Mouse (Mus musculus) telencephalon, adult 2 months (tissue): ENCODE data around the gene Lcor.

Source experiments
- DNase-seq: peaks from one replicate; pipeline ENCODE4 v3.0.0-alpha.2; 2011; ENCODE audit warnings: low read depth, low spot score

The Lcor gene

DNA sequence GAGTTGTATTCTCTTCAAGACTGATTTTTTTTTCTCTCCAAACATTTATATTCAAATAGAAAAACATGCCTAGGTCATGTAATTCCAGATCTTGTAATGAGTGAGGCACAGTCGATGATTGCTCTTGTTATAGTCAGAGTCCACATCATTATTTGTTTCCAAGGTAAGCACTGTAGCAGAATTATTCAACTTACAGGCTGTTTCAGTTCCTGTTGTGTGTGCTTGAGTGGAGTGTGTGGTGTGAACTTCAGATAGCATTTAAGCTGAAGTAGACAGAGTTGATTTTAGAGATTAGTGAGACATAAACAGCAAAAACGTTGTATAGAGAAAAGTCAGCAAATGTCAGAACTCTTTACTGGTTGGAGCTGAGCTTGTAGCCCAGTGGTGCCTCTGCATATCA is 86.4 kb downstream of the Lcor start:
- DNase-seq, result no peak

- DNase-seq, result no peak
Measured at GRCm38 (mm10) chr19:41573700-41574099, 91.3 kb downstream of the Lcor start.

GRCm38 (mm10) chr19:41577576-41577975 is 95.1 kb downstream of the Lcor start:
- DNase-seq, result no peak

- DNase-seq, result no peak
Measured at GRCm38 (mm10) chr19:41579311-41579920, 97.0 kb downstream of the Lcor start.

DNA sequence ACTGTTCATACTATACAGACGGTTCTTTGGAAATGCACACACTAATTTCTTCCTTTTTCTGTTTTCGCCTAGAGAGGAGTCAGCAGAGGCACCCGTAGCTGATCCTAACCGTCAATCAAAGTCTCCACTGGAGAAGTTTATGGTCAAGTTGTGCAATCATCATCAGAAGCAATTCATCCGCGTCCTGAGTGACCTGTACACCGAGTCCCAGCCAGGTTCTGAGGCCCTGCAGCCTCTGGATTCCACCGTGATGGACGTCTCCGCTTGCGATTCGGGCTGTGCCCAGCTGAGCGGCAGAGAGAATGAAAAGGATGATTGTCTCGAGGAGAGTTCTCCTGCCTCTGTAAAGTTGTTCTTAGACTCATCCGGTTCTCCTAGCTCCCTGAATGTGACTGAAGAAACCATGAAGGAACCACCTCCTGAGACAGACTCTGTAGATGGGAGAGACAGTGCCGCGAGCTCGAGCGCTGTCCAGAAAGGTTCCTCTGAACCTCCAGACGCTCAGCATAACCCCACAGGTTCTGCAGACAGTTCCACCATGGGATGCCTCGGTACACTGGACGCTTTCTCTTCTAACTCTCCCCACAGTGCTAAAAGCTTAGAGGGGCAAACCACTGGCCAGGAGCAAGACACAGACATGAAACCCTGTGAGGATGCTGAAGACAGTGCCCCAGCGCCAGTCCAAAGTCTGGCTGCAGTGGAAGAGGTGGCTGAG is 99.4 kb downstream of the Lcor start, which contains the start of gene Gm340:
TSS of gene Gm340 (plus strand) at position 665 of the 715 bp plus-strand sequence.
- DNase-seq, result no peak

DNA sequence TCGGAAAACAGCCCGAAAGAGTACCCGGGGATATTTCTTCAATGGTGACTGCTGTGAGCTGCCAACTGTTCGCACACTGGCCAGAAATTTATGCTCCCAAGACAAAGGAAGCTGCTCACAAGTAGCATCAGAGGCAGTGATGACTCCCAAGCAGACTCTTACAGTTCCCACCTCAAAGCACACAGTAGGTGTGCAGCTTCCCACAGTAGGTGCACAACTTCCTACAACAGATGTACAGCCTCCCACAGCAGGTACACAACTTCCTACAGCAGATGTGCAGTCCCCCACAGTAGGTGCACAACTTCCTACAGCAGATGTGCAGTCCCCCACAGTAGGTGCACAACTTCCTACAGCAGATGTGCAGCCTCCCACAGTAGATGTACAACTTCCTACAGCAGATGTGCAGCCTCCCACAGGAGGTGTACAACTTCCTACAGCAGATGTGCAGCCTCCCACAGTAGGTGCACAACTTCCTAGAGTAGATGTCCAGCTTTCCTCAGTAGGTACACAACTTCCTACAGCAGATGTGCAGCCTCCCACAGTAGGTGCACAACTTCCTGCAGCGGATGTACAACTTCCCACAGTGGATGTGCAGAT is 100.6 kb downstream of the Lcor start:
- DNase-seq, result no peak

GRCm38 (mm10) chr19:41586752-41587151 is 104.3 kb downstream of the Lcor start:
- no peak for DNase-seq

DNA sequence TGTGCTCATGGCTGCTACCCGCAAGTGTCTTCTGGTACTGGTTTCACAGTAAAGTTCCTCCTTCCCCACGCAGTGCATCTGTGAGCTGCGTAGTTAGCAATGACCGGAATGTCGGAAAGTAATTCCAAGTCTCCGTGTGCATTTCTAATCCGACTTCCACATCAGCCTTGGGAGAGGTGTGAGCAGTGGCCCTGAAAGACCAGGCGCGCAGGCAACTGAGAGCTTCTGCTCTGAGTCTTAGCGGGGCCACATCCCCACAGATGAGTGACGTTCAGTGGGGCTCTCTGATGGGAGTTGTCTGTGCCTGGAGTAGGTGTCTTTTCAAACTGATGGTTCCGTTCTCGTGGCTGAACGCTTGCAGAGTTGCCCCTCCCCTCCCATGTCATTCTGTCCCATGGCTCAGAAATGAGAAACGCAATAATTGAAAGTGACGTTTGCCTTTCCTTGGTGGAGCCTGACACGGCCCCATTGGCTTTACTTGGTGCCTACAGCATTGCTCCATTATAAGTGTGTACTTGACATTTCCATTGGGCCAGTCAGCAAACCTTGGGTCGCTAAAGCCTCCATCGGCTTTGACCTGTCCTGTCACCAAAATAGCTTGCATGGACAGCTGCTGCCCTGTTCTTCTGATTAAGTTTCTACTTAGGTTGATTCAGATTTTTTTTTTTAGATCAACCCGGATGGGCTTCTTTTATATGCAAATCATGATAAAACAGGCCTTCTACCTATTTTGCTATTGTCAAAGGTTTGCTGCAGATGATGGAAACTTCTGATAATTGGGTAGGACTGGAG is 105.2 kb downstream of the Lcor start:
- DNase-seq, result no peak

GRCm38 (mm10) chr19:41589026-41589425 is 106.6 kb downstream of the Lcor start:
- no peak for DNase-seq

DNA sequence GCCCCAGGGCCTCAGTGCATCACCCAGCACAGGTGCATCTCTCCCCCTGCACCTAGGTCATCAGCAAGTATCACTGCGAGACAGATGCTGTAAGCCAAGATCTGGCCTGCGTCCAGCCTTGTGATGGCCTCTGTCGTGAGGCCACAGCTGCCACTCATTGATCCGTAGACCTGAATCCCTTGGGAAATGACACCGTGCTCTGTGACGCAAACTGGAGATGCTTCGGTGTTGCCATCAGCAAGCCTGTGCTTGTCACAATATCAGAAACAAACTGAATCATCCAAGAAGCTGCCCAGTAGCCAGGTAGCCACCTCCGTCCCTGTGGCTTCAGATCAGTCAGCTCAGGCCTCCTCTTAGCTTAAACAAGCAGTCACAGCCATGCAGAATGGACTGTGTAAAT is 107.2 kb downstream of the Lcor start:
- no peak for DNase-seq

GRCm38 (mm10) chr19:41591808-41592207 is 109.4 kb downstream of the Lcor start:
- no peak for DNase-seq

DNA sequence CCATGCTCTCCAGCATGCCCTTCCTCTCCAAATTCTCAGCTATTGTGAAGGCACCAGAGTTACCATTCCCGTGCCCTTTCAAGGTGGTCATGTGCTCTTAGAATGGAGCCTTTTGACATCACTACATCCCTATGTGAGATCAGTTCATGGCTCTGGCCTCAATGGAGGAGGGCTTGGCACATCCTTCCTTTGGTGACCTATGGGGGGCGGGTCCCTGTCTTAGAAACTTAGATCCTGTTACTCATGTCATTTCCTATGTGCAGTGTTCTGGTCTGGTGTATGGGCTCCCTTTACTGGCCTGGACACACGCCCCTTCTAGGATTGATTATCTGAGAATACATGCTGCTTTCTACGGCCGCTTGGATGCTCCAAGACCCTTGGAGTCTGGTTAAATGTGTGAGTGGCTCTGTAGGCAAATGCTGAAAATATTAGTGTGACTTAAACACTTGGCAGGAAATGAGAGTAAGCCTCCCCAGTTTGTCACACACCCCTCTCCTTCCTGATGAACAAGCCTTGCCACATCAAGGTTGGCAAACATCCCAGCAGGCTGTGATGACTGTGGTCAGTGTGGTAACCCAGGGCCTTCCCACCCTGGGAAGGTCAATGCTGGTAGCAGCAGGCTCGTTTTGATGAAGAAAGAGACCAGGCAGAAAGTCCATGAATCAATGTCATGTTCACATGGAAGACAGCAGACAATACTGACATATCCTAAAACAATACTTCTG is 114.9 kb downstream of the Lcor start:
- no peak for DNase-seq

DNA sequence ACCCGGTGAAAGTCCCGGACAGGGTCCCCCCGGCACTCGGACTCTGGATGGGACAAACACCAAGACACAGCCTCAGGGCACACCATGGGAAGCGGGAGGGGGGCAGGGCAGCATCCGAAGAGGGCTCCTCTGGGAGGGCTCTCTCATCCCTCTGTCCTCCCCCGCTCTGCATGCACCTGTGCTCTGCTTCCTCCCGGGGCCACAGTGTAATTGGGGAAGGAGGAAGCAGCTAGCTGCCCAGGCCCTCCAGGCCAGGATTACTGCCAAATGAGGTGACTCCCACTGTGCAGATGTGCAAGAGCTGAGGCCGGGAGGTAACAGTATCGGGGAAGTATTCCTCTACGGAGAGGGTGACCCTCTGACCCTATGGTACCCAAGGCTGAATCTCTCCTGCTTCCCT is 118.2 kb downstream of the Lcor start:
- no peak for DNase-seq

DNA sequence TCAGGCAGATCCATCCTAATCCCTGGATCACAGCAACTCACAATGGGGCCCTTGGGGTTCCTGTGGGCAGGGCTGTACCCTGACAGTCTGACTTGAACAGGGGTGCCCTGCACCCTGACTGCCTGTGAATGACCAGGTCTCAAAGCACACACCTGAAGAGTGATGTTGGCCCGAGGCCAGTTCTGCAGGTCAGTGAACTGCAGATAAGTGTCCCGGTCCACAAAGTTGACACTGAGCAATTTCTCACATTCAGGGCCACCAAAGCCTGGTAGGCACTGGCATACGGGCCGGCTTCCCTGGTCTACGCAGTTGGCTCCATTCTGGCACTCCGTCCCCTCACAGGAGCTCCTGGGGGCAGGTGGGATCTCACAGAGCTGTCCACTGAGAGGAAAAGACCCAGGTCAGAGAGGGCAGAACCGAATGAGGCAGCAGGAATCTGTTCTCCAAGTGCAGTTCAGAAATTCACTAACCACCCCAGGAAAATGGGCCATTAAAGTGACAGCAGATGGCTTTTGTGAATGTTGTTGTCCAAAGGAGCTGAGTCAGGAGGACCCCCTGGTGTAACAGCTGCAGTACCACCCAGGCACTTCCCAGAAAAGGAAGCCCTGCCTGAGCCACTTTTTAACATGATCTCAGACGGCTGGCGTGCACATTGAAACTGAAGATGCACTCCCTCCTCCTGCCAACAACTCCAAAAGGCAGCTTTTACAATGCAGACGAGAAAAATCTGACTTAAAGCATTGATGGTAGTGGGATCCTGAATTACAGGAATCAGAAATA is 124.0 kb downstream of the Lcor start:
- DNase-seq, result peak; percentile 50

- no peak for DNase-seq
Measured at GRCm38 (mm10) chr19:41611683-41612082, 129.2 kb downstream of the Lcor start.
